In the genomic region with DNA sequence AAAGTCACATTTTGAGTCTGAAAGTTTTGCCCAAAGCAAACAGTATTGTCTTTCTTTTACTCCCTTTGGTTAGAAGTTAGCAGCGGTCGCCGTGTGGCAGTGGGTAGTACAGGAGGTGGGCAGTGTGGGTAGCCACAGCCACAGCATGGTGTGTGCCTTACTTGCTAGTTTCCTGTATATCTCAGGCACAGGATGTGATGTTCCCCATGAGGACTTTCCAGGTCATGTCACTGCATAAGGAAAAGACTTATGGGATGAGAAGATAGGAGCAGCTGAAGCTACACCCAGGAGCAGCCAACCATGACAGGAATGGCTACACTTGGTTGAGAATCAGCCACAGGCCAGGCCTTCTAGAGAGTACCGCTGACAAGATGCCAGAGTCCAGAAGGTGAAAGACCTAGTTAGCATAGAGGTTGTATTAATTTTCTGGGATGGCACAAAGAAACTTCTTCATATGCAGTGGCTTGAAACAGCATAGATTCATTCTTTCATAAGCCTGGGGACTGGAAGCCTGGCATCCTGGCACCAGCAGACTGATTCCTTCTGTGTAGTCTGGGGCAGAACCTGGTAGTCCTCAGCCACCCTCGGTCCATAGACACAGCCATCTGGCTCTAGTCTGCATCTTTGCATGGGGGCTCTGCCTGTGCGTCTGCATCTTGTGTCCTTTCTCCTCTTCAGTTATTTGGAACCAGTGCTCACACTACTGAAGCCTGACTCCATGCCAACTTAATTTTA, we compare ENCODE assay signal across 10 mouse cellular contexts.
DNase-seq lines count a peak whose midpoint lies in the region.
"Had no signal": no experiment of that assay in that cellular context is flagged by ENCODE, and none has a peak within 500 bp of the region (broad histone marks: within the 10 kb centered on the region; RNA-seq: fewer than 3 reads in every experiment).

No protein-coding gene starts in this region.

- DNase-seq in cerebellum, adult 18-20 months: peak; percentile 7 to 16
- DNase-seq in cerebellum, postnatal 4 days (ENCODE audit: low spot score in 2 of 2): no peak
- peak; percentile 11 to 16 for DNase-seq in layer of hippocampus, postnatal 36 days
- no peak for DNase-seq in layer of hippocampus, adult 9-10 months (ENCODE audit: low spot score)
- DNase-seq in kidney, adult 8-10 months: peak; percentile 78 to 80
- DNase-seq in kidney, postnatal 4 days: peak; percentile 35 to 51
- no peak for DNase-seq in left cerebral cortex, adult 8-10 months (ENCODE audit: low spot score in 2 of 2)
- no peak for DNase-seq in ovary, postnatal 10 days (ENCODE audit: low spot score)
- DNase-seq: liver, embryonic 13.5 days; thymus, postnatal 14 days had no signal

Comparison
In these comparisons a context has a peak if more than half of its experiments do, and no peak if none do; other contexts are left out.
1. DNase-seq: peak in cerebellum, adult 18-20 months (2 of 2), layer of hippocampus, postnatal 36 days (2 of 2), kidney, adult 8-10 months (2 of 2) and kidney, postnatal 4 days (2 of 2); none in cerebellum, postnatal 4 days (0 of 2), layer of hippocampus, adult 9-10 months (single experiment), left cerebral cortex, adult 8-10 months (0 of 2) and ovary, postnatal 10 days (single experiment).